Mouse (Mus musculus): ENCODE data around the gene AI413582. TPM values are rescaled to one million over a fixed set of nuclear protein-coding genes. Genes with fewer than 3 reads are reported as not detected.

Gene AI413582
- total and polyA plus RNA-seq, 3 experiments: 20.6 to 56.5 TPM; not detected in 1

- Histone ChIP-seq H3K27ac (ENCODE audit: control insufficient read depth, low read depth, low read length) (no peak overlapping the region), H3K4me1 (ENCODE audit: control insufficient read depth in 1 of 2, insufficient read depth in 2 of 2, low read length in 2 of 2) (peaks cover 13 to 23% of the 10 kb centered on the region in 2 experiments)
Observed at GRCm38 (mm10) chr17:27603036-27603435, 37.5 kb upstream of the AI413582 start.

GRCm38 (mm10) chr17:27600869-27601268, 35.3 kb upstream of the AI413582 start:
- H3K36me3 ChIP-seq (ENCODE audit: control insufficient read depth in 1 of 2, insufficient read depth in 2 of 2, low read length in 2 of 2): peaks cover 2 to 14% of the 10 kb centered on the region in 2 experiments
- no peaks in the 10 kb centered on the region for H3K9me3 ChIP-seq (replicated peaks; ENCODE audit: insufficient read depth, low read length)
- no peak overlapping the region for H3K27ac ChIP-seq (ENCODE audit: control insufficient read depth, low read depth, low read length)
- peaks cover 66% of the 10 kb centered on the region for H3K79me2 ChIP-seq (ENCODE audit: control insufficient read depth, insufficient read depth, low read length, poor library complexity)
- no peak for DNase-seq (ENCODE audit: low read depth, low spot score)
- TF ChIP-seq UBTF (IDR thresholded peaks at IDR 0.05; ENCODE audit: borderline replicate concordance, insufficient read depth, low read depth, low read length): no peak
- H3K9ac ChIP-seq (ENCODE audit: control insufficient read depth, low read depth, low read length, poor library complexity, severe bottlenecking): no peak overlapping the region
- no peak overlapping the region for H3K4me3 ChIP-seq (ENCODE audit: control insufficient read depth in 1 of 2, insufficient read depth in 1 of 2, low read depth in 2 of 2, low read length in 2 of 2)
- peaks cover 13 to 19% of the 10 kb centered on the region in 2 experiments for H3K4me1 ChIP-seq (ENCODE audit: control insufficient read depth in 1 of 2, insufficient read depth in 2 of 2, low read length in 2 of 2)
- H3K27me3 ChIP-seq (ENCODE audit: control insufficient read depth in 1 of 2, insufficient read depth in 2 of 2, low read length in 2 of 2): no peaks in the 10 kb centered on the region

More at GRCm38 (mm10) chr17:27603036-27603435, 37.5 kb upstream of the AI413582 start:
- TF ChIP-seq EP300 (IDR thresholded peaks at IDR 0.05; ENCODE audit: low read depth in 1 of 2, low read length in 2 of 2) (no peak), TBP (IDR thresholded peaks at IDR 0.05; ENCODE audit: low read depth, low read length) (no peak), BHLHE40 (IDR thresholded peaks at IDR 0.05; ENCODE audit: borderline replicate concordance, low read depth, low read length) (no peak), CTCF (IDR thresholded peaks at IDR 0.05 in 2 of 3, conservative IDR thresholded peaks at IDR 0.05 in 1 of 3; ENCODE audit: control insufficient read depth in 1 of 3, insufficient read depth in 1 of 3, low read depth in 2 of 3, low read length in 3 of 3, poor library complexity in 1 of 3, severe bottlenecking in 1 of 3) (no peak), ZMIZ1 (IDR thresholded peaks at IDR 0.05; ENCODE audit: low read depth, low read length) (no peak), TCF12 (IDR thresholded peaks at IDR 0.05; ENCODE audit: low read depth, low read length) (no peak), TAL1 (IDR thresholded peaks at IDR 0.05; ENCODE audit: low read length) (no peak), GATA1 (IDR thresholded peaks at IDR 0.05; ENCODE audit: low read depth, low read length) (no peak), KAT2A (conservative IDR thresholded peaks at IDR 0.05; ENCODE audit: low read depth, low read length) (no peak), POLR2AphosphoS5 (IDR thresholded peaks at IDR 0.05; ENCODE audit: borderline replicate concordance, low read depth, low read length) (no peak), MAFK (IDR thresholded peaks at IDR 0.05; ENCODE audit: borderline replicate concordance, low read depth, low read length) (no peak), CHD1 (IDR thresholded peaks at IDR 0.05; ENCODE audit: low read depth, low read length) (no peak), SMC3 (IDR thresholded peaks at IDR 0.05; ENCODE audit: low read depth, low read length) (no peak)
- H3K36me3 ChIP-seq (ENCODE audit: control insufficient read depth in 1 of 2, insufficient read depth in 2 of 2, low read length in 2 of 2): peaks cover 2 to 14% of the 10 kb centered on the region in 2 experiments
- H3K4me3 ChIP-seq (ENCODE audit: control insufficient read depth in 1 of 2, insufficient read depth in 1 of 2, low read depth in 2 of 2, low read length in 2 of 2): no peak overlapping the region
- no peaks in the 10 kb centered on the region for H3K27me3 ChIP-seq (ENCODE audit: control insufficient read depth in 1 of 2, insufficient read depth in 2 of 2, low read length in 2 of 2)
- H3K9me3 ChIP-seq (replicated peaks; ENCODE audit: insufficient read depth, low read length): no peaks in the 10 kb centered on the region
- no peak overlapping the region for H3K9ac ChIP-seq (ENCODE audit: control insufficient read depth, low read depth, low read length, poor library complexity, severe bottlenecking)
- no peak for DNase-seq (ENCODE audit: low read depth, low spot score)
- H3K79me2 ChIP-seq (ENCODE audit: control insufficient read depth, insufficient read depth, low read length, poor library complexity): peaks cover 78% of the 10 kb centered on the region

GRCm38 (mm10) chr17:27600286-27600685, 34.7 kb upstream of the AI413582 start:
- Histone ChIP-seq H3K4me3 (ENCODE audit: control insufficient read depth in 1 of 2, insufficient read depth in 1 of 2, low read depth in 2 of 2, low read length in 2 of 2) (no peak overlapping the region), H3K4me1 (ENCODE audit: control insufficient read depth in 1 of 2, insufficient read depth in 2 of 2, low read length in 2 of 2) (peaks cover 13 to 17% of the 10 kb centered on the region in 2 experiments), H3K27ac (ENCODE audit: control insufficient read depth, low read depth, low read length) (no peak overlapping the region), H3K79me2 (ENCODE audit: control insufficient read depth, insufficient read depth, low read length, poor library complexity) (peaks cover 63% of the 10 kb centered on the region), H3K9me3 (replicated peaks; ENCODE audit: insufficient read depth, low read length) (no peaks in the 10 kb centered on the region), H3K27me3 (ENCODE audit: control insufficient read depth in 1 of 2, insufficient read depth in 2 of 2, low read length in 2 of 2) (no peaks in the 10 kb centered on the region), H3K36me3 (ENCODE audit: control insufficient read depth in 1 of 2, insufficient read depth in 2 of 2, low read length in 2 of 2) (peaks cover 0 to 11% of the 10 kb centered on the region in 2 experiments; a peak in 3 of 4 replicates), H3K9ac (ENCODE audit: control insufficient read depth, low read depth, low read length, poor library complexity, severe bottlenecking) (no peak overlapping the region)
- DNase-seq (ENCODE audit: low read depth, low spot score): no peak
- TF ChIP-seq ZNF384 (IDR thresholded peaks at IDR 0.05; ENCODE audit: low read depth, low read length): no peak
- TF ChIP-seq MXI1 (IDR thresholded peaks at IDR 0.05; ENCODE audit: low read depth, low read length): no peak
- TF ChIP-seq MYB (IDR thresholded peaks at IDR 0.05; ENCODE audit: low read depth, low read length): no peak
- TF ChIP-seq TCF12 (IDR thresholded peaks at IDR 0.05; ENCODE audit: low read depth, low read length): no peak
- no peak for TF ChIP-seq TBP (IDR thresholded peaks at IDR 0.05; ENCODE audit: low read depth, low read length)
- no peak for TF ChIP-seq SMC3 (IDR thresholded peaks at IDR 0.05; ENCODE audit: low read depth, low read length)
- no peak for TF ChIP-seq RCOR1 (IDR thresholded peaks at IDR 0.05; ENCODE audit: low read depth, low read length)
- TF ChIP-seq POLR2AphosphoS5 (IDR thresholded peaks at IDR 0.05; ENCODE audit: borderline replicate concordance, low read depth, low read length): no peak
